Mouse (Mus musculus): Measurements from ENCODE around the gene Dach2. TPM values are rescaled to one million over a fixed set of nuclear protein-coding genes. Genes with fewer than 3 reads are reported as not detected.

The Dach2 gene
- polyA plus RNA-seq, 1 experiment, result 0.02 TPM

DNA sequence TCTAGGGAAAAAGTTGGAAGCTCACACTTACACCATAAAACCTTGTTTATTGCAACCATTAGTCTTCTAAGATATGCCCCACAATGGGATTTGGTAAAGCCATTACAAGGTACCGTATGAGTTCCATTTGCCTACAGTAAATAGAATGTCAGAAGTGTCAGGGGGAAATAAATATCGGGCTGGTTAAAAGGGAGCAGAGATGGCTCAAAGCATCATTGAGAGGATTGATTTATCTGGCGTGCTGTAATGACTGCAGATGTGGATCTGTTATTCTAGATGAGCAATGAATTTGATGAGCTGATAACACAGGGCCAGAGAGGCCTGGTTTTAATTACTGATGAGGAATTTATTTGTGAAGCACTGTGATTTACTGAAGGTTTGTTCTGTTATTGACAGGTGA is 40.8 kb downstream of the Dach2 start:
- Histone ChIP-seq H3K79me2 (ENCODE audit: control insufficient read depth, insufficient read depth) (no peaks in the 10 kb centered on the region), H3K36me3 (ENCODE audit: control insufficient read depth, insufficient read depth) (no peaks in the 10 kb centered on the region), H3K4me2 (ENCODE audit: low read depth) (no peak overlapping the region), H3K27me3 (ENCODE audit: control insufficient read depth, insufficient read depth, insufficient read length) (no peaks in the 10 kb centered on the region), H3ac (ENCODE audit: control insufficient read depth, insufficient read length) (no peak overlapping the region), H3K4me3 (no peak overlapping the region)
- TF ChIP-seq TCF3 (IDR thresholded peaks at IDR 0.05; ENCODE audit: insufficient read length, low read depth), result no peak
- no peak for TF ChIP-seq CEBPB (IDR thresholded peaks at IDR 0.05; ENCODE audit: insufficient read depth, poor library complexity, severe bottlenecking)
- no peak for TF ChIP-seq POLR2A (IDR thresholded peaks at IDR 0.05; ENCODE audit: insufficient read length, low read depth)
- TF ChIP-seq TCF12 (IDR thresholded peaks at IDR 0.05; ENCODE audit: insufficient read depth, poor library complexity, severe bottlenecking), result no peak
- TF ChIP-seq MAX (IDR thresholded peaks at IDR 0.05; ENCODE audit: low read depth), result no peak
- no peak for TF ChIP-seq MYOD1 (IDR thresholded peaks at IDR 0.05; ENCODE audit: control insufficient read depth in 1 of 3, insufficient read length in 2 of 3, low read depth in 2 of 3)
- TF ChIP-seq E2F4 (IDR thresholded peaks at IDR 0.05; ENCODE audit: insufficient read depth), result no peak
- no peak for TF ChIP-seq USF1 (IDR thresholded peaks at IDR 0.05; ENCODE audit: low read depth)
- no peak for TF ChIP-seq REST (IDR thresholded peaks at IDR 0.05; ENCODE audit: insufficient read depth, insufficient read length)

GRCm38 (mm10) chrX:113394417-113394816 is 97.1 kb downstream of the Dach2 start:
- no peak overlapping the region for H3K4me2 ChIP-seq (ENCODE audit: low read depth)
- no peak for TF ChIP-seq USF1 (IDR thresholded peaks at IDR 0.05; ENCODE audit: low read depth)
- TF ChIP-seq POLR2A (IDR thresholded peaks at IDR 0.05; ENCODE audit: insufficient read length, low read depth), result no peak
- no peak for TF ChIP-seq TCF12 (IDR thresholded peaks at IDR 0.05; ENCODE audit: insufficient read depth, poor library complexity, severe bottlenecking)
- no peak for TF ChIP-seq REST (IDR thresholded peaks at IDR 0.05; ENCODE audit: insufficient read depth, insufficient read length)
- no peak for TF ChIP-seq MYOD1 (IDR thresholded peaks at IDR 0.05; ENCODE audit: control insufficient read depth in 1 of 3, insufficient read length in 2 of 3, low read depth in 2 of 3)
- TF ChIP-seq POLR2AphosphoS2 (IDR thresholded peaks at IDR 0.05; ENCODE audit: insufficient read length, low read depth), result no peak
- no peak for TF ChIP-seq E2F4 (IDR thresholded peaks at IDR 0.05; ENCODE audit: insufficient read depth)
- TF ChIP-seq MAX (IDR thresholded peaks at IDR 0.05; ENCODE audit: low read depth), result no peak
- TF ChIP-seq CEBPB (IDR thresholded peaks at IDR 0.05; ENCODE audit: insufficient read depth, poor library complexity, severe bottlenecking), result no peak
- TF ChIP-seq SRF (IDR thresholded peaks at IDR 0.05; ENCODE audit: control insufficient read depth, insufficient read length, low read depth), result no peak
- no peak for TF ChIP-seq MYOG (IDR thresholded peaks at IDR 0.05; ENCODE audit: control insufficient read depth in 1 of 3, insufficient read depth in 1 of 3, insufficient read length in 2 of 3, low read depth in 2 of 3)
- no peak for TF ChIP-seq TCF3 (IDR thresholded peaks at IDR 0.05; ENCODE audit: insufficient read length, low read depth)
- H3K4me3 ChIP-seq, result no peak overlapping the region
- H3K36me3 ChIP-seq (ENCODE audit: control insufficient read depth, insufficient read depth), result no peaks in the 10 kb centered on the region
- H3K27me3 ChIP-seq (ENCODE audit: control insufficient read depth, insufficient read depth, insufficient read length), result no peaks in the 10 kb centered on the region
- no peak overlapping the region for H3ac ChIP-seq (ENCODE audit: control insufficient read depth, insufficient read length)
- no peaks in the 10 kb centered on the region for H3K79me2 ChIP-seq (ENCODE audit: control insufficient read depth, insufficient read depth)

DNA sequence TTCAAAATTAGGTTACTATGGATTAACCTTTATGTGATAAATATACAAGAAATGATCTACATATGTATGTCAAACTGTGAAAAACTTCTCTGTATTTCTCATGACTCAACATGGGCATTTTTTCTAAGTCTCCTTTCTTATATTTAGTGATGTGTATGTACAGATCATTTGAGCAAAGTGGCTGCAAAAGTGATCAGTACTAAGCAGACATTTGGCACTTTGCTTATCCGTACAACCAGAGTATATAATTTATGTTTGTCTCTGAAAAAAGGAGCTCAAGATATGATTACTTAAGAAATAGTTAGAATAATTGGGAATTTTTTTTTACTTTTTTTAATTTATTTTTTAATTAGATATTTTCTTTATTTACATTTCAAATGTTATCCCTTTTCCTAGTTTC is 111.4 kb downstream of the Dach2 start:
- Histone ChIP-seq H3K4me2 (ENCODE audit: low read depth) (no peak overlapping the region), H3K4me3 (no peak overlapping the region), H3ac (ENCODE audit: control insufficient read depth, insufficient read length) (no peak overlapping the region), H3K36me3 (ENCODE audit: control insufficient read depth, insufficient read depth) (no peaks in the 10 kb centered on the region), H3K79me2 (ENCODE audit: control insufficient read depth, insufficient read depth) (no peaks in the 10 kb centered on the region), H3K27me3 (ENCODE audit: control insufficient read depth, insufficient read depth, insufficient read length) (no peaks in the 10 kb centered on the region)
- TF ChIP-seq SRF (IDR thresholded peaks at IDR 0.05; ENCODE audit: control insufficient read depth, insufficient read length, low read depth) (no peak), E2F4 (IDR thresholded peaks at IDR 0.05; ENCODE audit: insufficient read depth) (no peak), TCF3 (IDR thresholded peaks at IDR 0.05; ENCODE audit: insufficient read length, low read depth) (no peak), REST (IDR thresholded peaks at IDR 0.05; ENCODE audit: insufficient read depth, insufficient read length) (no peak), POLR2AphosphoS2 (IDR thresholded peaks at IDR 0.05; ENCODE audit: insufficient read length, low read depth) (no peak), USF1 (IDR thresholded peaks at IDR 0.05; ENCODE audit: low read depth) (no peak), CEBPB (IDR thresholded peaks at IDR 0.05; ENCODE audit: insufficient read depth, poor library complexity, severe bottlenecking) (no peak), MYOG (IDR thresholded peaks at IDR 0.05; ENCODE audit: control insufficient read depth in 1 of 3, insufficient read depth in 1 of 3, insufficient read length in 2 of 3, low read depth in 2 of 3) (no peak), TCF12 (IDR thresholded peaks at IDR 0.05; ENCODE audit: insufficient read depth, poor library complexity, severe bottlenecking) (no peak), POLR2A (IDR thresholded peaks at IDR 0.05; ENCODE audit: insufficient read length, low read depth) (no peak), MYOD1 (IDR thresholded peaks at IDR 0.05; ENCODE audit: control insufficient read depth in 1 of 3, insufficient read length in 2 of 3, low read depth in 2 of 3) (no peak), MAX (IDR thresholded peaks at IDR 0.05; ENCODE audit: low read depth) (no peak)

GRCm38 (mm10) chrX:113421517-113422187 is 124.3 kb downstream of the Dach2 start:
- Histone ChIP-seq H3ac (ENCODE audit: control insufficient read depth, insufficient read length) (no peak overlapping the region), H3K27me3 (ENCODE audit: control insufficient read depth, insufficient read depth, insufficient read length) (no peaks in the 10 kb centered on the region), H3K4me2 (ENCODE audit: low read depth) (no peak overlapping the region), H3K36me3 (ENCODE audit: control insufficient read depth, insufficient read depth) (no peaks in the 10 kb centered on the region), H3K4me3 (no peak overlapping the region), H3K79me2 (ENCODE audit: control insufficient read depth, insufficient read depth) (no peaks in the 10 kb centered on the region)
- TF ChIP-seq MYOG (IDR thresholded peaks at IDR 0.05; ENCODE audit: control insufficient read depth in 1 of 3, insufficient read depth in 1 of 3, insufficient read length in 2 of 3, low read depth in 2 of 3), result no peak
- no peak for TF ChIP-seq POLR2A (IDR thresholded peaks at IDR 0.05; ENCODE audit: insufficient read length, low read depth)
- TF ChIP-seq SRF (IDR thresholded peaks at IDR 0.05; ENCODE audit: control insufficient read depth, insufficient read length, low read depth), result no peak
- no peak for TF ChIP-seq TCF12 (IDR thresholded peaks at IDR 0.05; ENCODE audit: insufficient read depth, poor library complexity, severe bottlenecking)
- TF ChIP-seq E2F4 (IDR thresholded peaks at IDR 0.05; ENCODE audit: insufficient read depth), result no peak
- TF ChIP-seq MAX (IDR thresholded peaks at IDR 0.05; ENCODE audit: low read depth), result no peak
- no peak for TF ChIP-seq POLR2AphosphoS2 (IDR thresholded peaks at IDR 0.05; ENCODE audit: insufficient read length, low read depth)
- no peak for TF ChIP-seq CEBPB (IDR thresholded peaks at IDR 0.05; ENCODE audit: insufficient read depth, poor library complexity, severe bottlenecking)
- TF ChIP-seq USF1 (IDR thresholded peaks at IDR 0.05; ENCODE audit: low read depth), result no peak
- no peak for TF ChIP-seq MYOD1 (IDR thresholded peaks at IDR 0.05; ENCODE audit: control insufficient read depth in 1 of 3, insufficient read length in 2 of 3, low read depth in 2 of 3)
- no peak for TF ChIP-seq REST (IDR thresholded peaks at IDR 0.05; ENCODE audit: insufficient read depth, insufficient read length)
- TF ChIP-seq TCF3 (IDR thresholded peaks at IDR 0.05; ENCODE audit: insufficient read length, low read depth), result no peak
